Mouse (Mus musculus) cerebral cortex, adult 2 months (tissue): ENCODE results near the gene Prox2.

ENCODE experiments used
- WGBS: fragments of 180-500 bp; shearing (Covaris S2); methylation state at CpG from one replicate; pipeline ENCODE4 v1.1.7; 2018; 5-methylcytosine and 5-hydroxymethylcytosine counted together

Gene Prox2

DNA sequence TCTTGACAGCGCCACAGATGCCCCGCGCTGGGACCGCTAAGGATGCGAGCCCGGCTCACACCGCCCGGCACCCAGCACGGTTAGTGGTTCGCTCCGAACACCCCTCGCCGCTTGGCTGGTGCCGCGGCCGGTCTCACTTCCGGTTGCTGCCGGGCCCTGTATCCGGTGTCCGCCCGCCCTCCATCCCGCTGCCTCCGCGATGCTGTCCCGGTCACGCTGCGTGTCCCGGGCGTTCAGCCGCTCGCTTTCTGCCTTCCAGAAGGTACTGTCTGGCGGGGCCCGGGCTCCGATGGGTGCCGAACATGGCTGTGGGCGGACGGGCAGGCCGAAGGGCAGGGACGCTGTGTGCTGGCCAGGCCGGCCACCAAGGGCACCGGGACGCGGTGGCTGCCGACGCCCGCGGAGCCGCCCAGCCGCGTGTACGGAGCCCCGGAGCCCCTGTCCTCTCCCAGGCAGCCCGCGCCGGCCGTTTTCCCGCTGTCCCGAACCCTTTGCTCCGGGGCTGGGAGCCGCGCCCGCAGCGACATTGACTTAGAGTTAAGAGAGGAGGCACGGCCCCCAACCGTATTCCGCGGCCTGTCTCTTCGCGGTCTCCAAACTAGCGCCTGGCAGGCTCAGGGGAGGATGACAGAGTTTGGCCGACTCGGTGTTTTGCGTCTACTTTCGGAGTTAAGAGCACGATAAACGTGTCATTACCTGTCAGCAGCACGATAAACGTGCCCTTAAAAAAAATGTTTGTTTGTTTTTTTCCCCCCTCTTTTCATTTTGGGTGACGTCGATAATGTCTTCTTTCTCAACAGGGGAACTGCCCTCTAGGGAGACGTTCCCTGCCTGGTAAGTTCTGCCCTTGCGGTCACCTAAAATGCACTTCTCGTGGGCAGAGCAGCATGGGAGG is at the start of gene Prox2, which contains the start of gene Dlst:
TSS of gene Prox2 (minus strand) at position 62 of the 895 bp plus-strand sequence.
TSS of gene Dlst (plus strand) at position 136 of the 895 bp plus-strand sequence.
- WGBS: under 1% methylated on average over 83 of the region's 83 CpGs

DNA sequence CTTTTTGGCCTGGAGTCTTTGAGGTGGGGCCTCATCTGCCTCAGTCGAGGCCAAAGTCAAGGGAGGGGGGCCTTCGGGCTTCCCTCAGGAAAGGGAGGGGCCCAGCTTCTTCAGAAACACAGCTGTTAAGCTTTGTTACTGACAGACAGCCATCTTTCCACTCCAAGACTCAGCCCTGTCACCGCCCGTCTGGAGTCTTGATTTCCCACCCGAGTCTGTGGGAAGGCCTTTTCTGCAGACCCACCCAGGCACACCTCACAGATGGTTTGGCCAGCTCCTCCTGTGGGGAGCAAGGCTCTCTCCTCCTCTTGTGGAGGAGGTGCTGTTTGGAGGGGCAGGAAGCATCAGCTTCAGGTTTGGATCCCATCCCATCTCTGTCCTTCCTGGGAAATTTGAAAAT is 49.0 kb upstream of the Prox2 start:
- WGBS: 59% methylated on average over 5 of the region's 5 CpGs

GRCm38 (mm10) chr12:85158801-85159200 is 48.2 kb upstream of the Prox2 start:
- WGBS: 91% methylated on average over 8 of the region's 8 CpGs

DNA sequence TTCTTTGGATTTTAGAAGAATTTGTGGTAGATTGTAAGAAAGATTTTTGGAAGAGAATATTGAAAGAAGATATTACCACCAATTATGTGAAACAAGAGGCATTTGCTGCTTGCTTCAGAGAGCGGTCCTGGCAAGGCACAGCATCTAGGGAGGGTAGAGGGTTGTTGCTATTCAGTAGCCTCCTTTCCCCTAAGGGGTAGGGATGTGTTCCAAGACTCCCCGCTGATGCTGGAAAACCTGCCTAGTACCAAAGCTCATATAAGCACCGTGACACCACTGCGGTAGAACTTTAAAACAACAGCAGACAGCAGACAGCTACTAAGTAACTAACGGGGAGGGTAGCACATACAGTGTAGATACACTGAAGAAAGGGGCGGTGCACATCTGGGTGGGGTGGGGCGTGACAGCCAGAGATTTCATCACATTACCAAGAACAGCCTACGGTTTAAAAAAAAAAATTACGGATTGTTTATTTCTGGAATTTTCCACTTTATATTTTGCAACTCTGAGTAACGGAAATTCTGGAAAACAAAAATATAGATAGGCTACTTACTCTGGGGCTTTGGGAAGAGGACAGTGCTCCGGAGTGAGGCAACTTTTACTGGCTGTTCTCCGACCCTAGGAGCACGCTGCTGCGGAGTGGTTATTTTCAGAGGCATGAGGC is 47.4 kb upstream of the Prox2 start:
- 71% methylated on average over 14 of the region's 14 CpGs for WGBS

GRCm38 (mm10) chr12:85156324-85156723 is 45.8 kb upstream of the Prox2 start:
- 44% methylated on average over 6 of the region's 6 CpGs for WGBS

- 82% methylated on average over 3 of the region's 3 CpGs for WGBS
Observed at GRCm38 (mm10) chr12:85153011-85153410, 42.5 kb upstream of the Prox2 start.

DNA sequence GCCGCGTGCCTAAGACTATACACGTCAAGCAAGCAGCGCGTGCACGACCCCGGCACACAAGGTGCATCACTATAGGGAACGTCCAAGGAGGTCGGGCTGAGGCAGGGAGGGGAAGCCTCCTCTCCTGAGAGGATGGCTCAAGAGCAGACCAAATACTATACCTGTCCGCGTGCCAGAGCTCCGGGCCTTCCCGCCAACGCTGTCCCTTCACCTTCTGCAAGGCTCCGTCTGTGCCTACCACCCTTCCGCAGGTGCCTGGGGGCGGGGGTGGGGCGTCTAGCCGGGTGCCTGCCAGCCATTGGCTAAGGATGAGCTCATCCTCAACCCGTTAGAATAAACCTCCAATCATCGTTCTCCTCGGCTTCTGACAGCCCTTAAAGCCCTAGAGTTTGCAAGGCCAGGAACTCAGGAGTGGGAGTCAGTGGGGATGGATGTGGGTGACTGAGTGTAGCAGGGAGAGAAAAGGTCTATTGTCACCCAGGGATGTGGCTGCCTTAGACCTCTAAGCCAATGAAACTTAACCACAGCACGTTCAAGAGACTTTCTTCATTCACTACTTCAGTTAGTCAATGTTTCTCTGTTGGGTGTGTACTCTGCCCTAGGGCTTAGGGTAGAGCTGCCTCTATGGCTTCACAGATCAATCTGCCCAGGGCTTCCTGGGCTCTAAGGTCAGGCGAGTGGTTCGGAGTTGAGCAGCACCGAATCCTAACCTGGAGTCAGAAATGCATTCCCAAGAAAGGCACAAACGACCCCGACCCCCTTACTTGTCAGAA is 40.6 kb upstream of the Prox2 start, which contains the start of gene Rps6kl1:
TSS of gene Rps6kl1 (minus strand) at position 263 of the 773 bp plus-strand sequence.
- 15% methylated on average over 28 of the region's 28 CpGs for WGBS

DNA sequence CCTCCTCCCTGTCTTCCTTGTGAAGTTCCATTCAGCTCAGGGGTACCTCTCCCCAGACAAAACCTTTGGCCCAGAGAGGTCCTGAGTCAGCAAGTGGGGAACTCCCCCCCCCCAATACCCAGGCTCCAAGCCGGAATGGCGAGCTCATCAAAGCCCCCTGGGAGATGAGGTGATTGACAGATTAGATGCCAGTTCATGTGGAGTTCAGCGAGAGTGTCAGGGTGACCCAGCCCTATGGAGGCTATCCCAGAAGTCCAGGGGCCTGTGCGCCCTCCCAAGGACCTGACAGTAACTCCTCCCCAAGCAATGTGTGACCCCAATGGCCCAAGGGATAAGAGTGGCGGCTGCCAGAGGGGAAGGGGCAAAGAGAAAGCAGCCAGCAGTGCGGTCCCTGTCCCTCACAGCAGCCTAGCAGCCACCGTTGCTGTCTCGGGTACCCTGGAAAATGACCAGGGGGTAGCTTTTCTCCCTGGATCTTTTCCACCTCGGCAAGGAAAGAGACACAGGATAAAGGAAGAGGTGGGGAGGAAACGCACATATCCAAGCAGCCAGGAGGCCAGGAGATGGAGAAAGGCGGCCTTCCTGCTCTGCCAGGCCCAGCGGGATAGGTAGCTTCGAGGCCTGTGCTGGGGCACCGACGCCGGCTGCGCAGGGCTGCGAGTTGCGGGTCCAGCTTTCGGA is 39.9 kb upstream of the Prox2 start:
- WGBS: 11% methylated on average over 20 of the region's 20 CpGs

- 71% methylated on average over 9 of the region's 9 CpGs for WGBS
Observed at GRCm38 (mm10) chr12:85146881-85147280, 36.3 kb upstream of the Prox2 start.

DNA sequence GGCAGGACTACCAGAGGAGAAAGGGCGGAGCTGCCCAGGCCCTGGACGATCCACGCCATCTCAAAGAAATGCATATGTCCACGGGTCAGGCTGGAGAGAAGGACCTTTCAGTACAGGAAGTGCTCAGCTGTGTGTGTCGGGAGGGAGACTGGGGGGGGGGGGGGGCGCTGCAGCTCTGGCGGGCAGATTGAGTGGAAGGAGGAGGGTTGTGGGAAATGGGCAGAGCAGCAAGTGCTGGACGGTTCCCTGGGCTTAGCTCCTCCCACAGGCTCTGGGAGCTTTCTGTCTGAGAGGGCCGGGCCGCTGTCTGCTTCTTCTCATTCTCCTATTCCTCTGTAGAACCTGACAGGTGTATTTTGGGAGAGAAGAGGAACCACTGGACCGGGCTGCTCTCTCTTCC is 35.8 kb upstream of the Prox2 start:
- WGBS: 29% methylated on average over 11 of the region's 11 CpGs

DNA sequence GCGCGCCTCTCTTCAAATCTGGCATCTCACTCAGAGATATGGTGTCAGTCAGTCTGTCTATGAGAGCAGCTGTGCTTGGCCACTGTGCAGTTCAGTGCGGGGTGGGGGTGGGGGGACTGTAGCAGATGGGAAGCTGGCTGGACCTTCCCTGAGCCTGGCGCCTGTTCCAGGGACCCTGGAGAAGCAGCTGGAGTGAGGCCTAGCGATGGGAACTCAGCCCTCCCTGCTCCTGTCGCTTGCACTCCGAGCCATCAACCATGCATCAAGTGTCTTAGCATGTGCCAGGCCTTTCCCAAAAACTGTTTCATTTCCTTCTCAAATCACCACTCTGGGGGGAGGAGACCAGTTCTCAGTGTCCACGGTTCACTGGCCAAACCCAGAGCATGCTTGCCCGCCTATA is 35.1 kb upstream of the Prox2 start:
- WGBS: 47% methylated on average over 9 of the region's 9 CpGs

DNA sequence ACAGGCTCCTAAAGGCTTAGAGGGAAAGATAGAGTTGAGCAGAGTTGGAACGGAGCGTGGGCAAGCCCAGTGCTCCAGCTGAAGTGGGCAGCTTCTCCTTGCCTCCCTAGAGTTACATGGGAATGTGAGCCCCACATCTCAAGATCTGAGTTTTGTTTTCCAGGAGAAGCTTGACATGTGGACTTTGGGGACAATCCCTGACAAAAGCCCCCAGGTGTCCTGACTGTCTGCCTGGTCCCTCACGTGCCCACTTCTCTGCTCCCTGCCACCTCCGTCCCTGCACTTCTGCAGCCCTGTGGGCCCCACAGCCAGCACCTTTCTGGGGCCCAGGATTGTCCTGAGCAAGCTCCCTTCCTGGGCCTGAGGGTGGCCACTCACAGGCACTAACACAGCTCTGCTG is 34.3 kb upstream of the Prox2 start:
- WGBS: 95% methylated on average over 4 of the region's 4 CpGs

GRCm38 (mm10) chr12:85144276-85144675 is 33.7 kb upstream of the Prox2 start:
- 60% methylated on average over 2 of the region's 2 CpGs for WGBS

- WGBS: 20% methylated on average over 4 of the region's 4 CpGs
Observed at GRCm38 (mm10) chr12:85142803-85143202, 32.2 kb upstream of the Prox2 start.

GRCm38 (mm10) chr12:85141096-85141495 is 30.5 kb upstream of the Prox2 start:
- 81% methylated on average over 6 of the region's 6 CpGs for WGBS

DNA sequence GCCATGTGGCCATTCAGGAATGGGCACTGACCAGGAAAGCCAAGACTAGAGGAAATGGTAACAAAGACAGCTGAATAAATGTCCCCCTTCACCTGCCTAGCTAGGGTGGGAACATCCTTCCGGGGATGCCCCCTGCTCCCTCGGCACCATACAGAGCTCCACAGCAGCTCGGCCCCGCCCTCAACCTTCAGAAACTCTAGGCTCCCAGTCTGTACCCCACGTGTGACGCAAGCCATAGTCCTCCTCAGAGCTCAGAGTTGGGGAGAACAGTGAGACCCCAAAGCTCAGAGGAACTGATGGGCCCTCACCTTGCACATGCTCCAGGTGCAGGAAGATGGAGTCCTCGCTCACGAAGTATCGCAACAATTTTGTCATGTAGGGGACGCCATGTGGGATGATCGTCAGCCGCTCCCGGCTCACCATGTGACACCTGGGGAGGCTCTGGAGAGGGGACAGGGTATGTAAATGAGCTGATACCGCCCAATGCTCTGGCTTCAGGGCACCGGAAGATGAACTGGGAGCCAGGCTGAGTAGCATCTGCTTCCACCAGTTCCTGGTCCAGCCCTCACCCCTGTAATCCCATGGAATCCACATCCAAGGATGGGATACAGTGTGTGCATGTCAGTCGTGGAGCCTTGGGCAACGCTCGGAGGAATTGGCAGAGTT is 29.6 kb upstream of the Prox2 start:
- 53% methylated on average over 18 of the region's 18 CpGs for WGBS

GRCm38 (mm10) chr12:85136627-85137026 is 26.1 kb upstream of the Prox2 start:
- WGBS: 62% methylated on average over 4 of the region's 4 CpGs

- WGBS: 55% methylated on average over 19 of the region's 19 CpGs
Observed at GRCm38 (mm10) chr12:85135513-85136470, 25.2 kb upstream of the Prox2 start.

GRCm38 (mm10) chr12:85134043-85134794 is 23.7 kb upstream of the Prox2 start:
- 72% methylated on average over 8 of the region's 8 CpGs for WGBS
